Mouse (Mus musculus) embryonic facial prominence, embryonic 14.5 days (tissue): Measurements from ENCODE around the gene Timp2. TPM values are rescaled to one million over a fixed set of nuclear protein-coding genes. Genes with fewer than 3 reads are reported as not detected.
A peak's percentile ranks its signal among the peaks of the same experiment; 100 is the strongest.

Experiments used
- ATAC-seq: fragments of 200-750 bp; cut with Nextera tagmentation; 2 replicates; pipeline ENCODE4 v1.8.0; 2017; ENCODE audit warnings: low read depth, moderate number of reproducible peaks, moderate TSS enrichment
- DNase-seq: peaks from one replicate; pipeline ENCODE4 v3.0.0-alpha.2; 2015; ENCODE audit warnings: low spot score
- H3K27ac ChIP-seq: fragments of 300-500 bp; sonication (generic); replicated peaks from 2 replicates; pipeline ENCODE4 v1.5.1; 2014; ENCODE audit warnings: low read depth, mild to moderate bottlenecking, low read length, moderate library complexity
- H3K27me3 ChIP-seq: fragments of 300-500 bp; sonication (generic); replicated peaks from 2 replicates; pipeline ENCODE4 v1.6.1; 2014; ENCODE audit warnings: low read length; ENCODE audit not compliant: control insufficient read depth, insufficient read depth
- H3K36me3 ChIP-seq: fragments of 300-500 bp; sonication (generic); 2 replicates; pipeline ENCODE4 v1.6.1; 2014; ENCODE audit warnings: low read length, mixed read lengths; ENCODE audit not compliant: control insufficient read depth, insufficient read depth
- H3K4me1 ChIP-seq: fragments of 300-500 bp; sonication (generic); 2 replicates; pipeline ENCODE4 v1.6.1; 2014; ENCODE audit warnings: antibody characterized with exemption, low read length; ENCODE audit not compliant: control insufficient read depth, insufficient read depth
- H3K4me2 ChIP-seq: fragments of 300-500 bp; sonication (generic); 2 replicates; pipeline ENCODE4 v1.6.1; 2014; ENCODE audit warnings: low read depth, mild to moderate bottlenecking, low read length, moderate library complexity, mixed read lengths
- H3K4me3 ChIP-seq: fragments of 300-500 bp; sonication (generic); 2 replicates; pipeline ENCODE4 v1.5.1; 2014; ENCODE audit warnings: low read depth, mild to moderate bottlenecking, low read length
- H3K9ac ChIP-seq: fragments of 300-500 bp; sonication (generic); 2 replicates; pipeline ENCODE4 v1.6.1; 2014; ENCODE audit warnings: low read depth, mild to moderate bottlenecking, low read length, moderate library complexity, mixed read lengths
- H3K9me3 ChIP-seq: fragments of 300-500 bp; sonication (generic); 2 replicates; pipeline ENCODE4 v1.6.1; 2016; ENCODE audit warnings: low read length; ENCODE audit not compliant: control insufficient read depth
- WGBS: fragments of 180-500 bp; shearing (Covaris S2); extraction: QIAGEN DNeasy Blood & Tissue Kit; methylation state at CpG from one replicate; pipeline ENCODE4 v1.1.7; 2014; 5-methylcytosine and 5-hydroxymethylcytosine counted together
- polyA plus RNA-seq: library from polyadenylated mRNA; unstranded; fragments of >200 nt; fragmentation: Nextera tagmentation; extraction: Ambion mirVana; gene quantifications from 2 replicates; pipeline ENCODE4 v1.2.1, GENCODE M21; 2014

The Timp2 gene
- polyA plus RNA-seq, 1 experiment from 2014 or later = 196 TPM

DNA sequence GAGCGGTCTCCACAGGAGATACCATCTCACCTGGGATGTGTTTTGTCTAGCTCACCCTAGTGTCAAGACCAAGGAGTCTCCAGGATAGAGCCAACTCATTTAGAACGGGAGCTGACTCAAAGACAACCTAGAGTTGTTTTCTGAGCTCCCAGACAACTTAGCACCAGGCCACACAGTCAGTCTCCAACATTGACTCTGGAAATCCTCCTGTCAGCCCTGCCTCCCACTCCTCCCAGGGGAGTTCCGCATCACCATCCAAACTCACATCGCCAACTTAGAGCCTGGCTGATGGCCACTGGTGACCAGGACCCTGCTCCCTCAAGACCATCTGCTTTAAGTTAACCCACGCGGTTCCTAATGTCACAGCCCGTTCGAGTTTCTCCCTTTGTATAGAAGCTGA lies 19.9 kb upstream of the Timp2 start:
- ATAC-seq = no peak
- no peak overlapping the region for H3K4me3 ChIP-seq
- no peaks in the 10 kb centered on the region for H3K9me3 ChIP-seq
- no peak overlapping the region for H3K9ac ChIP-seq
- H3K4me1 ChIP-seq = peaks cover 9% of the 10 kb centered on the region
- H3K27ac ChIP-seq = no peak overlapping the region; the same call in 1 of the 2 replicates
- no peak overlapping the region for H3K4me2 ChIP-seq
- WGBS = 60% methylated on average over 8 of the region's 8 CpGs
- H3K27me3 ChIP-seq = no peaks in the 10 kb centered on the region
- H3K36me3 ChIP-seq = no peaks in the 10 kb centered on the region
- no peak for DNase-seq

GRCm38 (mm10) chr11:118375006-118375405 lies 19.5 kb upstream of the Timp2 start:
- Histone ChIP-seq H3K4me3 (no peak overlapping the region), H3K27me3 (no peaks in the 10 kb centered on the region), H3K4me1 (peaks cover 9% of the 10 kb centered on the region), H3K36me3 (no peaks in the 10 kb centered on the region), H3K9ac (no peak overlapping the region), H3K27ac (no peak overlapping the region; the same call in 1 of the 2 replicates), H3K4me2 (no peak overlapping the region), H3K9me3 (no peaks in the 10 kb centered on the region)
- no peak for DNase-seq
- ATAC-seq = no peak

- no peaks in the 10 kb centered on the region for H3K36me3 ChIP-seq
- 61% methylated on average over 5 of the region's 5 CpGs for WGBS
- H3K9ac ChIP-seq = no peak overlapping the region
- no peaks in the 10 kb centered on the region for H3K27me3 ChIP-seq
- ATAC-seq (no peak), DNase-seq (no peak)
- no peak overlapping the region for H3K27ac ChIP-seq
- no peak overlapping the region for H3K4me2 ChIP-seq
- no peaks in the 10 kb centered on the region for H3K9me3 ChIP-seq
- peaks cover 9% of the 10 kb centered on the region for H3K4me1 ChIP-seq
- H3K4me3 ChIP-seq = no peak overlapping the region
These were observed 19.0 kb upstream of the Timp2 start for GRCm38 (mm10) chr11:118374506-118374905.

- WGBS = 24% methylated on average over 7 of the region's 7 CpGs
- no peaks in the 10 kb centered on the region for H3K9me3 ChIP-seq
- H3K27me3 ChIP-seq = no peaks in the 10 kb centered on the region
- H3K4me1 ChIP-seq = peaks cover 9% of the 10 kb centered on the region
- ATAC-seq (no peak), DNase-seq (peak; percentile 50)
- H3K9ac ChIP-seq = 0 out of 2 replicates have a peak overlapping the region, but pooled peaks have one; percentile 25
- H3K27ac ChIP-seq = peak overlapping the region; percentile 78
- H3K36me3 ChIP-seq = no peaks in the 10 kb centered on the region
- H3K4me3 ChIP-seq = no peak overlapping the region
- H3K4me2 ChIP-seq = no peak overlapping the region
These were observed 17.1 kb upstream of the Timp2 start for GRCm38 (mm10) chr11:118372641-118373040.

- Histone ChIP-seq H3K4me1 (peaks cover 9% of the 10 kb centered on the region), H3K4me3 (no peak overlapping the region), H3K27me3 (no peaks in the 10 kb centered on the region), H3K27ac (no peak overlapping the region), H3K36me3 (no peaks in the 10 kb centered on the region), H3K9ac (no peak overlapping the region), H3K4me2 (no peak overlapping the region), H3K9me3 (no peaks in the 10 kb centered on the region)
- DNase-seq (peak; percentile 50), ATAC-seq (peak; percentile 13; the same call in 1 of the 2 replicates)
- 64% methylated on average over 7 of the region's 7 CpGs for WGBS
These were observed 16.3 kb upstream of the Timp2 start for GRCm38 (mm10) chr11:118371876-118372275.

- 64% methylated on average over 8 of the region's 8 CpGs for WGBS
- peaks cover 25% of the 10 kb centered on the region for H3K4me1 ChIP-seq
These were observed 14.1 kb upstream of the Timp2 start for GRCm38 (mm10) chr11:118369657-118370056.

GRCm38 (mm10) chr11:118369251-118369650 lies 13.7 kb upstream of the Timp2 start:
- Histone ChIP-seq H3K9ac (no peak overlapping the region), H3K27ac (no peak overlapping the region), H3K4me1 (peaks cover 29% of the 10 kb centered on the region), H3K36me3 (no peaks in the 10 kb centered on the region), H3K9me3 (no peaks in the 10 kb centered on the region), H3K4me2 (no peak overlapping the region), H3K27me3 (no peaks in the 10 kb centered on the region), H3K4me3 (no peak overlapping the region)
- DNase-seq (no peak), ATAC-seq (no peak)
- WGBS = 85% methylated on average over 5 of the region's 5 CpGs

More at GRCm38 (mm10) chr11:118369657-118370056, 14.1 kb upstream of the Timp2 start:
- DNase-seq = no peak
- no peak overlapping the region for H3K4me3 ChIP-seq
- no peak overlapping the region for H3K9ac ChIP-seq
- no peak overlapping the region for H3K27ac ChIP-seq
- H3K36me3 ChIP-seq = no peaks in the 10 kb centered on the region
- no peaks in the 10 kb centered on the region for H3K27me3 ChIP-seq
- ATAC-seq = no peak
- H3K9me3 ChIP-seq = no peaks in the 10 kb centered on the region
- no peak overlapping the region for H3K4me2 ChIP-seq

- H3K27me3 ChIP-seq = no peaks in the 10 kb centered on the region
- 57% methylated on average over 3 of the region's 3 CpGs for WGBS
- no peak for ATAC-seq
- no peak overlapping the region for H3K9ac ChIP-seq
- H3K36me3 ChIP-seq = no peaks in the 10 kb centered on the region
- no peak overlapping the region for H3K4me2 ChIP-seq
- H3K27ac ChIP-seq = no peak overlapping the region
- H3K9me3 ChIP-seq = no peaks in the 10 kb centered on the region
- H3K4me1 ChIP-seq = peaks cover 35% of the 10 kb centered on the region
- no peak for DNase-seq
- no peak overlapping the region for H3K4me3 ChIP-seq
These were observed 12.8 kb upstream of the Timp2 start for GRCm38 (mm10) chr11:118368330-118368729.

- peaks cover 44% of the 10 kb centered on the region for H3K4me1 ChIP-seq
- DNase-seq = no peak
These were observed 11.0 kb upstream of the Timp2 start for GRCm38 (mm10) chr11:118366559-118366958.

More at GRCm38 (mm10) chr11:118366559-118366958, 11.0 kb upstream of the Timp2 start:
- H3K4me2 ChIP-seq = no peak overlapping the region
- no peak overlapping the region for H3K9ac ChIP-seq
- WGBS = 57% methylated on average over 8 of the region's 8 CpGs
- no peak for ATAC-seq
- no peaks in the 10 kb centered on the region for H3K9me3 ChIP-seq
- no peak overlapping the region for H3K27ac ChIP-seq
- no peaks in the 10 kb centered on the region for H3K27me3 ChIP-seq
- H3K4me3 ChIP-seq = no peak overlapping the region
- H3K36me3 ChIP-seq = no peaks in the 10 kb centered on the region
